Mouse (Mus musculus) layer of hippocampus, postnatal 25 days (tissue): ENCODE data around the gene Retreg1. TPM values are rescaled to one million over a fixed set of nuclear protein-coding genes. Genes with fewer than 3 reads are reported as not detected.

Experiments
- DNase-seq, 2 experiments: peaks; one replicate each; pipeline ENCODE4 v3.0.0; 2022; ENCODE audit warnings: mixed read lengths in 2 of 2, low spot score in 1 of 2; ENCODE audit errors: extremely low spot score in 1 of 2
- total RNA-seq, 2 experiments: library from RNA; stranded (reverse); gene quantifications; 2 replicates each; pipeline ENCODE4 v1.2.3; 2021

Gene Retreg1
- total RNA-seq = 10 to 100 TPM; 29.4 to 32.4 TPM

DNA sequence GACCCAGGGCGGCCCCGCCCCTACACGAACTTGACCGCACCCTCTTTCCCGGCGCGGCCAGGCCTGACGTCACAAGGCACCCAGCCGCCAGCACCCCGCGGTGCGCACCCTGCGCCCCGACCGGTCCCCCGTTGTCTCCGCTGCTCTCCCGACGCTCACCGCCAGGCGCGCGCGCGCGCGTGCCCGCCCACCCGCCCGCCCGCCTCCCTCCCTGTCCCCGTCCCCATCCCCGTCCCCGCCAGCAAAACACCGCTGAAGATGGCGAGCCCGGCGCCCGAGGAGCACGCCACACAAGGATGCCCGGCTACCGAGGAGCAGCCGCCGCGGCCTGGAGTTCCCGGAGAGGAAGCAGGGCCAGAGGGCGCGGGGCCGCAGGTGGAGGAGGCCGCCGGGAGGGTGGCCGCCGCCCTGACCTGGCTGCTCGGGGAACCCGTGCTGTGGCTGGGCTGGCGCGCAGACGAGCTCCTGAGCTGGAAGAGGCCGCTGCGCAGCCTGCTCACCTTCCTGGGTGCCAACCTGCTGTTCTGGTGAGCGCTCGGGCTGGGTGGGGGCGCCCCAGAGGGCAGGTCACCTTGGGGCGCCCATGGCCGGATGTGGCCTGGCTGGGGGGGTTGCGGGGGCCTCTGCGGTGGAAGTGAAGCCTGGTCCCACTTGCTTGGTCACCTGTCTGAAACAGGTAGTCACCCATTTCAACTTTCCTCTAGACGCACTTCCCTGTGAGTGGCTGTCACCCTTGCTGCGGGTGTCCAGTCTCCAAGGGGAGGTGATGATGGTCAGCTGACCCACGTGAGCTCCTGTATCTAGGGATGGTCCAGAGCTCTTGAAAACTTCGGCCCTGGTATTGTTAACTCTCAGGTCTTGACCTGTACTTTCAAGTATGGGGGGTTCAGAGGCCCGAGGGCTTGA, at the start of gene Retreg1:
Gene Retreg1 (plus strand): TSS at position 95 of the 906 bp plus-strand sequence.
- DNase-seq = peak; percentile 59 to 62

DNA sequence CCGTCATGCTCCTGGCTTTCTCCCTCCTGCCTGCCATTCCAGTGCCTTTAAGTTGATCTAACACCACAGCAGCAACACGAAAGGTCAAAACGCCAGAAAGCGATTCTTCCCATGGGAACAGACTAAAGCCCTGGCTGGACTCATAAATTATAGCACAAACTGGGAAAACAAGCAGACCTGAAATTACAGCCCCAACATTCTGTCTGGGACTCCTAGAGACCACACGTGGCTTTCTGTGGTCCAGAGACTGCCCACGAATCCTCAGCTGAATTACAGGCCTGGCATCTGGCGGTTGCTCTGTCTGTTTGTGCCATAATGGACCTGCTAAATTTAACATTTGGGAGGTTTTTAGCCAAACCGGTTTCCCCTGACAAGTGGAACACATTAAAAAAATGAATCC, 48.9 kb upstream of the Retreg1 start:
- no peak for DNase-seq

DNA sequence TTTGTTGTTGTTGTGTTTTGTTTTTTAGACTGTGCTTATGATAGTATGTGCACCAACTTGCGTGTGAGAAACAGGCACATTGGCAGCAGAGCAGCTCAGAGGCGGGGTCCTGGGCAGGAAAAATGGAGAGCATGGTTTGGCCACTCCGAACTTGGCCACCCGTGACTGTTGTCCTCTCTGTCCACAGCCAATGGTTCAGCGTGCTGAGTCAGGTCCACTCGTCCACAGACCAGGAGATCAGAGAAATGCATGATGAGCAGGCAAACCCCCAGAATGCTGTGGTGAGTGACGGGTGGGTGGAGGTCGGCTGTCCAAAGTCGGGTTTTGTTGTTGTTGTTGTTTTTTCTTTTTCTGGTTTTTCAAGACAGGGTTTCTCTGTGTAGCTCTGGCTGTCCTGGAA, 47.5 kb upstream of the Retreg1 start:
- DNase-seq = no peak

DNA sequence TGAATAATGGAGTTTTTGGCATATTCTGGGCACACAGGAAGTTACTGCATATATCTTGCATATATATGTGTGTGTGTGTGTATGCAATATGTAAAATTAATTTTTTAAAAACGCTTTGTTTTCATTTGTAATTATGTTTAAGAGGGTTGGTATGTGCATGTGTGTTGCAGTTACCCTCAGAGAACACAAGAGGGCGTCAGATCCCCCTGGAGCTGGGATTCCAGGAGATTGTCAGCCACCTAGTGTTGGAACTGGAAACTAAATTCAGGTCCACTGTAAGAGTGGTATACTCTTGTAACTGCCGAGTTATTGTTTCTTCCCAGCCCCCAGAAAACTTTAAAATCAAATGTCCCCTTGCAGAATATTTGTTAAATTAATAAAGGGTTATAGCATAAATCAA, 46.6 kb upstream of the Retreg1 start:
- no peak for DNase-seq

DNA sequence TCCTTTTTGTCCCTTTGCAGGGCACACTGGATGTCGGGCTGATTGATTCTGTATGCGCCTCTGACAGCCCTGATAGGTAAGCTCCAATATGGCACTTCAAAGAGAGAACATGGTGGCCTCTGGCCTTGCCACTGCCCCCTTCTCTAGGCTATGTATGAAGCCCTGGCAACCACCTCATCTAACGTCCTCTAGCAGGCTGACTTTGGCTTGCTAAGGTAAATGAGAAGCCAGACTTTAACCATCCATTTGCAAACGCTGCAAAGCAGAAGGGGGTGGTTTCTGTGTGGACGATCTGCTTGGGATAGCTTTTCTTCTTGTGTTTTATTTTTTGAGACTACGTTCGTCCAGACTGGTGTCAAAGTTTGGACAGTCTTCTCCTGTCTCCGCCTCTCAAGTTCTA, 45.8 kb upstream of the Retreg1 start:
- no peak for DNase-seq

DNA sequence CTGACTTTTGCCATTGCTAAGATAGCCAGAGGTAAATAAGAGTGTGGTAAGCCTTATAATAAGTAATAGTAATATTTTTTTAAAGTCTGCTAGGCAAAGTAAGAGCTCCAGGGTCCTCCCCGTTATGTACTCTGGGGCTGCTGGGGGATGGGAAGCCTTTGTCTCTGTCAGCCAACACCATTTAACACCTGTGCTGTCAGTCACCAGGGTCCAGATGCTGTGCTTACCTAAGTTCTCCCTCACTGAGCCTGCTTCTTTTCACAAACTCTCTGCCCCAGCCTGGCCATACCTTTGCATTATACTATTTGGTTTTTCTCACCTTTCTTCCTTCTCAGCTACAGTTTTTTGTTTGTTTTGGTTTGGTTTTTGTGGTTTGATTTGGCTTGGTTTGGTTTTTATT, 45.1 kb upstream of the Retreg1 start:
- no peak for DNase-seq

DNA sequence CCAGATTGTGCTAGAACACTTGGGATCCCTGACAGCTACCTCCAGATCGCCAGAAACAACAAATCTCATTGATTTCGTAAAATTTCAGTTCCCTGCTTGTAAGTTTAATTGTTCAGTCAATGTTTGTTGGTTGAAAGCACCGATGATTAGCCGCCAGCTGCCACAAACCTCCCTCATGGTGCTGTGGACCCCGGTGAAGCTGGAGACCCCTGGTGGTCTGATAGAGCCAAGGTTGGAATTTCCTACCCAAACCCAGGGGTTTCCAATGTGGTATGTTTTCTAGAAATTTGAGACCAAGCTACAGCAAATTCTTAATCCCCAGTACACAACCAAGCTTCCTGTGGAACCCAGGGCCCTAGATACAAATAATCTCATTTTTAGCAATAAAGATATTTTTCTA, 41.3 kb upstream of the Retreg1 start:
- no peak for DNase-seq

DNA sequence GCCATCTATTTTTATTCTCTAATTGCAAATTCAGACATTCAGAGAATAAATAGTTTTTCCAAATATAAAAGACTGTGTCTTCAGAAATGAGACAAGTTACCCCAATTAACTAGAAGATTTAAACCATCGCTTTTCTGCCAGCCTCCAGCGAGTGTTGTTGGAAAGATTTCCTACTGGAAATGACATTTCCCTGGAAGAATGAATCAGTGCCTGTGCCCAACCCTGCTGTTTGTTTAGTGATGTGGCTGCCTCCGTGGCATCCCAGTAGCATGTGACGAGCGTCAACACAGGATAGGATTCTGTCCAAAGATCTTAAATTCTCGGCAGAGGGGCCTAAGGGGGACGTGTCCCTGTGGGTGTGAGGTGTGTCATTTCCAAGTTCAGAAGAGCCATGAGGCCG, 40.8 kb upstream of the Retreg1 start:
- no peak for DNase-seq

DNA sequence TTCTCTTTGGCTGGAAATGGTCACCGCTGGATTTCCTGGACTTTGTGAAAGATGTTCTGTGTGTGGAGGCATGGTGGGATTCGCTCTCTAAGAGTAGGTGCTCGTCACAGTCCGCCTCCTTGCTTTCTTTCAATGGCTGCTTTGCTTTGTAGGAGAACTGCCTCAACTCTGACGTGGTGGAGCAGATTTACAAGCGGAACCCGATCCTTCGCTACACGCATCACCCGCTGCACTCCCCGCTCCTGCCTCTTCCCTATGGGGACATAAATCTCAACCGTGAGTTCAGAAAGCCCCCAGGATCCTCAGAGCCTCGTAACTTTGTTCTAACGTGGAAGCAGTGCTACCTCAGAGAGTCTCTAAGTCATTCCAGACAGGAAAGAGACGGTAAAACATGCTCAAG, 39.9 kb upstream of the Retreg1 start:
- no peak for DNase-seq

DNA sequence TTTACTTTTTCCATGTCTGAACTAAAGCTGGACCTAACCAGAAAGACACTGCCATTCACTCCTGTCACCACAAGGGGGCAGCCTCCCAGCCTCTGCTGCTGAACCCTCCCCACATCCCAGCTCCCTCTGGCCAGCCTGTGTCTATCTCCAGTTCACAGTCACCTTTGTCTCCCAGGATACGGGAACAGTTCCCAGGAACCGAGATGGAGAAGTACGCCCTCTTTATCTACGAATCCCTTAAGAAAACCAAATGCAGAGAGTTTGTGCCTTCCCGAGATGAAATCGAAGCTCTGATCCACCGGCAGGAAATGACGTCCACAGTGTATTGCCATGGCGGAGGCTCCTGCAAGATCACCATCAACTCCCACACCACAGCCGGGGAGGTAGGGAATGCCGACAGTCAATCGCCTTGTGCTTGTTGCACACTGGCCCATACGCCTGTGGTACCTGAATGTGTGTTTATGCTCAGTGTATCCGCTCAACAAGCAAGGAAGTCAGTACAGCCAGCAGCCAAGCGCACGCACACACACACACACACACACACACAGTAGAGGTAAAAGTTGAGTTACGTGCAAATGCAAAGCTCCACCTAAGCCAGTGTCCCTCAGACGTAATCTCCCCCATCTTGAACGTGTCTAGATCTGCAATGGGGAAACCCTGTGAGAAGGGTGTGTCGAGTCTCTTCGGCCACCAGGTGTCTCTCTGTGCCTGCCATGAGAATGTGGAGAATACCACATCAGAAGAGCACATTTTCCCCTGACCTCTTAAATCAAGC, 37.5 kb upstream of the Retreg1 start:
- DNase-seq = peak; percentile 74 to 81

DNA sequence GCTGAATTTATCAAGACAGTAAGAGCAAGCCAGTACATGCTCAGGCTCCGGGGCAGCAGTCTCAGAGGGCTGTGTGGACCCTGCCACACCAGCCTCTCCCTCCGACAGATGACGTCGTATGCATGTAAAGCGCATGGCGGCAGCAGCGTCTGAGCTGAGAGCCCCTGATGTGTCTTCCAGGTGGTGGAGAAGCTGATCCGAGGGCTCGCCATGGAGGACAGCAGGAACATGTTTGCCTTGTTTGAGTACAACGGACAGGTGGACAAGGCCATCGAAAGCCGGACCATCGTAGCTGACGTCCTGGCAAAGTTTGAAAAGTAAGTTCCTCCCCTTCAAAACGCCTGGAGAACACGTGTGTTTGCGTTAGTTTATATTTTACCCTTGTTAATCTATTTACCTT, 36.6 kb upstream of the Retreg1 start:
- DNase-seq = no peak

DNA sequence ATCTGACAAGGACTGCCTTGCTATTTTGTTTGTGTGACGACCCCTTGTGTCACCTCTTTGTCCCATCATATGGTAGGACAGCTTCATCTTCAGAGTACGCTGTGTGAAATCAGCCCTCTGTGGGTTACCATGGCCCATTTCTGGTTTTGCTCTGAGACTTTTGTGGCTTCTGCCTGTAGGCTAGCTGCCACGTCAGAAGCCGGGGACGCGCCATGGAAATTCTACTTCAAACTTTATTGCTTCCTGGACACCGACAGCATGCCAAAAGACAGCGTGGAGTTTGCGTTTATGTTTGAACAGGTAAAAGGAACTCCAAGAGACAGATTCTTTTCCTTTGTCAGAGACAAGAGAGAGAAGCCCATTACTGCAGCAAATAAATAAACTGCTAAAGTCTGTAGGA, 36.1 kb upstream of the Retreg1 start:
- DNase-seq = no peak

DNA sequence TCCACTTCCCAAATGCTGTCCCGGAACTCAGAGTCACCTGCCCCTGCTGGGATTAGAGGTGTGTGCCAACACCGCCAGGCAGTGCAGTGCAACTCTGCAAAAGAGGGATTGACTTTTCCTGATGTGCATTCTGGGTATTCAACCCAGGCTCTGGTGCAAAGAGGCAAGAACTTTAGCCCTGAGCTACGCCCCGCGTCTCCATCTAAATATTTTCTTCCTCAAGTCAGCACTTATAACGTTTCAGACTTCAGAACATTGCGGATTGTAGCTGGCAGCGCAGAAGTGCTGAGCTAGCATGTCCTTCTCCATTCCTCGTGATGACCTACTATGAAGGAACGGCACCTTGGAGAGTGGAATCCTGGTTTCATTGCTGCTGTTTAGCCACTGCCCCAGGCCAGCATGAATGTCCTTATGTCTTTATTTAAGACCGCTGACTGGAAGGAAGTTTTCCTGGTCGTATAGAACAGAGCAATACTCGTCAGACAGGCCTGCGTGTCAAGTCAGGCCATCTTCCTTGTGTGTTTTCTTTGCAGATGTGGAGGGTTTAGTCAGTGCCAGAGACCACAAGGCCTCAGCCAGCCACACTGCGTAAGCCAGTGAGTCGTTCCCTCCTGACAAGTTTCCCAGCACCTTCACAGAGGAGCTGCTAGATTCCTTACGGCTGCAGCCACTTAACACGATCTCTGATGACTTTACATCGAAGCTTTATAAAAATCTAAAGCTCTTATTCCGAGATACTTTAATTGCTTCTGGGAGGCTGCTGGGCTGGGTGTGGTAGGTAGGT, 34.1 kb upstream of the Retreg1 start:
- no peak for DNase-seq

DNA sequence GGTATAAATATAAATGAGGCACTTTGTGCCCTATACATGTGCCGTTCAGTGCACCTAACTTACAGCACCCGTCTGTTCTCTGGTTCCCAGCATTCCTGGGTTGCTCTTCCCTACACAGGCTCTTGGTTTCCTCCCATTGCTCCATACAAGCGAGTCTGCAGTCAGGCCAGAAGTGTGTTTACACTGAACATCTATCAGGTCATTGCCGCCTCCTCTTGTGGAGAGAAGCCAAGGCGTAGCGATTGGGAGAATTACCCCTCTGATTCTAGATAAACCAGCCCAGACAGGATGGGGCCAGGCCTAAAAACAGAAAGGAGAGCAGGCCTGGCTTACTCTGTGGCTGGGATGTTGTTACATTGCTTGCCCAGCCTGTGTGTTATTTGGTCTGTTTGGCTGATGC, 33.3 kb upstream of the Retreg1 start:
- no peak for DNase-seq

DNA sequence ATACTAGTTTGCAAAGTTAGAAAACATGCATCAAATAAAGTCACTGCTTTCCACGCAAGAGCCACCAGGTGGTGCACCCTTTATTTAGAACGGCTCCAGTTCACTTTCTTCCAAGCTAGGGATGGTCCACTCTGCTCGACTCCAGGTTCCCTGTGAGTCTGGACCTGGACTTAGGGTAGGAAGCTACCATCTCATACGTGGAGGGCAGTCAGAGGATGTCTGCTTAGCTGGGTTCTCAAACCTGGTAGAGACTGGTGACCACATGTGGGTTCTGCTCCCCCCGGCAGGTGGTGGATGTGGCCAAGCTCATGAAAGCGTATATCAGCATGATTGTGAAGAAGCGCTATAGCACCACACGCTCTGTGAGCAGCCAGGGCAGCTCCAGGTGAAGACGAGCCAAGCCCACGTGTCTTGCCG, 31.1 kb upstream of the Retreg1 start:
- no peak for DNase-seq

DNA sequence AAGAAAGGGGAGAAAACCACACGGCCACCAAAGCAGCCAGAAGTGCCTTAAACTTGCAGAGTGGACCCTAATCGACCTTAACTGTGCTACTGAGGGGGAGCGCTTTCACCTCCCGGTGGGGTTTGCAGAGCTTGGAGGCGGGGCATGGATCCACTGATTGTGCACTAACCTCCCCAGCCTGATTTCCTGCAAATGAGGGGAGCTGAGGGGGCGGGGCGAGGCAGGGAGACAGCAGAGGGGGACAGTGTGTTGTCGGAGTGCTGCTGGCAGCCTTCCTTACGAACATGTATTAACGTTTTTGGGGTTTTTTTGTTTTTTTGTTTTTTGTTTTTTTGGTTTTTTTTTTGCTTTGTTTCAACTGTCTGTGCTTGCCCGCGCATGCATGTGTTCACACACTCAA, 30.5 kb upstream of the Retreg1 start:
- DNase-seq = no peak

DNA sequence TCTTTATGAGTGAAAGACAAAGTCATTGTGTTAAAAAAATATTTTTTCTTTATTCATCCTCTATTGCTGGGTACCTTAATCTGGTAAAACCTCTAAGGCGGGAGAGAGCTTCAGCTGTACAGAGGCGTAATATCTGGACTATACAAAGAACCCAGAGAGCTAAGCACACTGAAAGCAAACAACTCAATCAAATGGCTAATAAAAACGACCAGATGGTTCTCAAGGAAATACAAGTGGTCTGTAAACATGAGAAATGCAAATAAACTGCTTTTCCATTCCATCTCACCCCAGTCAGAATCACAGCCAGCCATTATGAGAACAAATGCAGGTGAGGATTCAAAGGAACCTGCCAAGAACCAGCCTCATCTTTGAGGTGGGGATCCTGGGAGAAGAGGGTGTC, 28.4 kb upstream of the Retreg1 start:
- DNase-seq = no peak

DNA sequence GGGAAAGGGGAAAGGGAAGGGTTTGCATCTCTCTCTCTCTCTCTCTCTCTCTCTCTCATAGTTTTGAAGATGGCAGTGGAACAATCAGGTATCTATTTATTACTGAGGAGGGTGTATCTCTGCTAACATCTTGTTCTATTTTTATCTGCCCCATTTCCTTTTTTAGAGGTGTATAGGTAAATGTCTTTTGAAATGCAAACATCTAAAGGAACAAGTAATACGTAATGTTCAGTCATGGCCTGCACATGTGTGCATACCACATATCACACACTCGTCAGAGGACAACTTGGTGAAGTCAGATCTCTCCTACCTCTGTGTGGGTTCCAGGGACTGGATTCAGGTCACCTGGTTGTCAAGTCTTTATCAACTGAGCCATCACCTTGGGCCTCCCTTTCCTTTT, 25.8 kb upstream of the Retreg1 start:
- DNase-seq = no peak

DNA sequence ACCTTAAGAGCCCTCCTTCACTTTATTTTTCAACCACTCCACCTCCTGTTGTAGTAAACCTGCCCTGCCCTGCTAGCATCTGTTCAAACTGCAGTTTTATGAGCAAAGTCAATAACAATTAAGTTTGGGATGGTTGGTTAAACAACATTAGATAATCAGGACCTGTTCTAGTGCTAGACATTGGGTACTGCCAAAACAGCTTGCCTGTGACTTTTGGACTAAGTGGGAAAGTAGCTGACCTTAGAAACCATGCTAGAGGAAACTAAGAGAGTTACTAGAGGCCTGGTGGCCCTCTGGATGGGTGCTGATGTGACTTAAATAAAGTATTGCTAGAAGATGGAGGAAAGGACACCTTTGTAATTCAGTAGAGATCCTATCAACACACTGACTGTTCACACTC, 21.0 kb upstream of the Retreg1 start:
- DNase-seq = no peak

DNA sequence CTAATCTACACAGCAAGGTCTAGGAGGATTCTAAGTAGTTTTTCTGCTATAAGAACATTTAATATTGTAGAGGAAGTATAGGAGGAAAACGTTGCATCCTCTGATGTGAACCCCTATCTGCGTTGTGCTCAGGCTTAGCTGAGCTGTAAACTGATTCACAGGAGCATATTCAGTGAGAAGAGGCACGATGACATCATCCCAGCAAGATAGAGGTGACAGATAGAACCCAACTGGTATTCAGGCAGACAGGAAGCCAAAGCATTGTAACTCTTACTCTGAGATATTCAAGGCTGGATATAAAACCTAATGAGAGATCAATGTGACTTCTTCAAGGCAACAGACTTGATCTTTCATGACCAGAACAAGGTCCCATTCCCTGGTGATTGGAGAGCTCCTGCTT, 20.3 kb upstream of the Retreg1 start:
- DNase-seq = no peak

DNA sequence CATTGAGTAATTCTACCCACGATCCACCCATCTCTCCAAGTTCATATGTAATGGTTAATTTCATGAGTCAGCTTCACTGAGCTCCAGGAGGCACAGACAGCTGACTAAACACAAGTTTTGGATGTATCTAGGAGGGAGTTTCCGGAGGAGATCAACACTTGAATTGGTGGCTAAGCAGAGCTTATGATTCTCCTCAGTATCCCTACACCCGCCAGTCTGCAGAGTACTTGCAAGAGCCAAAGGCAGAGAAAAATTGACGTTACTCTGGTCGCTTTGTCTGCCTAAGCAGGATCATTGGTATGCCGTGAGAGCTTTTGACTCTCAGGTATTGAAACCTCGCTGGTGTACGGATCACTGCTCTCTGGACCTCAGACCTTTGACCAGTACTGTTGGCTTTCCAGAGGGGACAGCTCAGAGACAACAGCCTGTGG, 16.4 kb upstream of the Retreg1 start:
- DNase-seq = no peak
